Mouse (Mus musculus): ENCODE data around the gene Tchh. TPM values are rescaled to one million over a fixed set of nuclear protein-coding genes. Genes with fewer than 3 reads are reported as not detected.

Tchh gene
- total RNA-seq (2023; ENCODE audit: inconsistent age) = not detected in 4 replicates

GRCm38 (mm10) chr3:93442030-93442429 lies at the start of gene Tchh:
Tchh (plus strand) TSS chr3:93442330.

GRCm38 (mm10) chr3:93393366-93393765 lies 48.8 kb upstream of the Tchh start, which contains the start of gene Rptn:
Rptn (plus strand) TSS chr3:93393699.

GRCm38 (mm10) chr3:93468561-93468960 lies 26.4 kb downstream of the Tchh start, which contains the start of gene Tchhl1:
Tchhl1 (plus strand) TSS chr3:93468754.

Other genes starting within 250 kb of the Tchh start
- gene Flg2, start 245.1 kb upstream of the Tchh start, total RNA-seq (2023; ENCODE audit: inconsistent age) = not detected in 4 replicates
- not detected in 4 replicates for gene Flg, start 168.8 kb upstream of the Tchh start, total RNA-seq (2023; ENCODE audit: inconsistent age)
- gene Hrnr, start 122.6 kb upstream of the Tchh start, total RNA-seq (2023; ENCODE audit: inconsistent age) = not detected in 4 replicates
- not detected in 4 replicates for gene Rptn, start 48.6 kb upstream of the Tchh start, total RNA-seq (2023; ENCODE audit: inconsistent age)
- not detected in 4 replicates for gene Tchhl1, start 26.4 kb downstream of the Tchh start, total RNA-seq (2023; ENCODE audit: inconsistent age)
- 220 to 252 TPM (median 233 TPM) in 4 replicates for gene S100a11, start 78.2 kb downstream of the Tchh start, total RNA-seq (2023; ENCODE audit: inconsistent age)
- gene S100a10, start 112.8 kb downstream of the Tchh start, total RNA-seq (2023; ENCODE audit: inconsistent age) = 184 to 224 TPM (median 202 TPM) in 4 replicates
- not detected in 4 replicates for gene Tdpoz2, start 210.4 kb downstream of the Tchh start, total RNA-seq (2023; ENCODE audit: inconsistent age)
- gene Tdpoz1, start 234.0 kb downstream of the Tchh start, total RNA-seq (2023; ENCODE audit: inconsistent age) = not detected in 4 replicates

Data from B cell, adult (primary cell).